Mouse (Mus musculus): ENCODE data around the gene Slc47a1.

- TF ChIP-seq CTCF (IDR thresholded peaks at IDR 0.05; ENCODE audit: low read depth) (no peak), EP300 (IDR thresholded peaks at IDR 0.05; ENCODE audit: low read depth) (no peak)
Observed at GRCm38 (mm10) chr11:61309831-61310230, 68.3 kb downstream of the Slc47a1 start.

All from heart, postnatal 0 days (tissue).